Mouse (Mus musculus) left cerebral cortex, postnatal 10 days (tissue): ENCODE data around the gene Slc25a12. TPM values are rescaled to one million over a fixed set of nuclear protein-coding genes. Genes with fewer than 3 reads are reported as not detected.
"Not testable (repeated sequence)": the region's sequence is repeated elsewhere in the genome, so short reads cannot be mapped to it uniquely, and the experiment has no call there.

Experiments
- DNase-seq, 2 experiments: peaks; one replicate each; pipeline ENCODE4 v3.0.0; 2021 to 2022; ENCODE audit warnings: low spot score in 2 of 2, mixed read lengths in 1 of 2; ENCODE audit errors: extremely low spot score in 1 of 2
- intact Hi-C: fragments of 180-260 bp; cut with DNase I; formaldehyde crosslinking; loops from one replicate; pipeline ENCODE4 v1.15.1; 2025
- total RNA-seq, 2 experiments: library from RNA; stranded (reverse); gene quantifications; 2 replicates each; pipeline ENCODE4 v1.2.3; 2021

Slc25a12 gene
- 100 to 1,000 TPM; 157 to 162 TPM for total RNA-seq

- DNase-seq: peak; percentile 44 to 88
- intact Hi-C loops: no loop called here
Measured at GRCm38 (mm10) chr2:71367125-71367880, at the start of gene Slc25a12. Gene Slc25a12, minus strand, starts transcription at chr2:71367749.

GRCm38 (mm10) chr2:71405613-71406012 lies 38.1 kb upstream of the Slc25a12 start:
- intact Hi-C loops: no loop called here
- no peak for DNase-seq

- intact Hi-C loops: no loop called here
- no peak for DNase-seq
Measured at GRCm38 (mm10) chr2:71389864-71390263, 22.3 kb upstream of the Slc25a12 start.

- DNase-seq: peak; percentile 94 to 98
- intact Hi-C loops: no loop called here
Measured at GRCm38 (mm10) chr2:71388951-71389763, 21.6 kb upstream of the Slc25a12 start, which contains the start of gene Hat1. Gene Hat1, plus strand, starts transcription at chr2:71388958.

GRCm38 (mm10) chr2:71387766-71388165 lies 20.2 kb upstream of the Slc25a12 start:
- intact Hi-C loops: no loop called here

GRCm38 (mm10) chr2:71383890-71384289 lies 16.3 kb upstream of the Slc25a12 start:
- no peak for DNase-seq
- intact Hi-C loops: no loop called here

More at GRCm38 (mm10) chr2:71387766-71388165, 20.2 kb upstream of the Slc25a12 start:
- DNase-seq: no peak

GRCm38 (mm10) chr2:71381962-71382361 lies 14.4 kb upstream of the Slc25a12 start:
- no peak for DNase-seq
- intact Hi-C loops: no loop called here

- intact Hi-C loops: no loop called here
- DNase-seq: no peak
Measured at GRCm38 (mm10) chr2:71377426-71377825, 9.9 kb upstream of the Slc25a12 start.

- intact Hi-C loops: no loop called here
Measured at GRCm38 (mm10) chr2:71376433-71376906, 8.9 kb upstream of the Slc25a12 start.

GRCm38 (mm10) chr2:71374275-71375155 lies 7.0 kb upstream of the Slc25a12 start:
- intact Hi-C loops: no loop called here
- no peak for DNase-seq

More at GRCm38 (mm10) chr2:71376433-71376906, 8.9 kb upstream of the Slc25a12 start:
- DNase-seq: no peak

GRCm38 (mm10) chr2:71372261-71372660 lies 4.7 kb upstream of the Slc25a12 start:
- DNase-seq, intact Hi-C loops: not testable (repeated sequence)

GRCm38 (mm10) chr2:71371790-71372189 lies 4.2 kb upstream of the Slc25a12 start:
- DNase-seq: peak in 1 of 2 experiments; percentile 56
- intact Hi-C loops: no loop called here

- intact Hi-C loops: no loop called here
- no peak for DNase-seq
Measured at GRCm38 (mm10) chr2:71368086-71368485, 537 bp upstream of the Slc25a12 start.

GRCm38 (mm10) chr2:71366618-71367124 lies 878 bp downstream of the Slc25a12 start:
- no peak for DNase-seq
- intact Hi-C loops: no loop called here

GRCm38 (mm10) chr2:71360192-71360591 lies 7.4 kb downstream of the Slc25a12 start:
- intact Hi-C loops: no loop called here
- no peak for DNase-seq

GRCm38 (mm10) chr2:71358347-71358746 lies 9.2 kb downstream of the Slc25a12 start:
- intact Hi-C loops: no loop called here
- no peak for DNase-seq

GRCm38 (mm10) chr2:71354055-71354425 lies 13.5 kb downstream of the Slc25a12 start:
- no peak for DNase-seq
- intact Hi-C loops: no loop called here

- intact Hi-C loops: no loop called here
- DNase-seq: peak in 1 of 2 experiments; percentile 25
Measured at GRCm38 (mm10) chr2:71353306-71354054, 14.1 kb downstream of the Slc25a12 start.
